Mouse (Mus musculus) bone marrow macrophage, adult 2 months (primary cell): ENCODE measurements around the gene Fndc7. TPM values are rescaled to one million over a fixed set of nuclear protein-coding genes. Genes with fewer than 3 reads are reported as not detected.

ENCODE experiments used
- H3K27ac ChIP-seq: 2 replicates; pipeline ENCODE4 v1.5.1; 2012; ENCODE audit warnings: low read depth, low read length; ENCODE audit not compliant: insufficient read depth
- H3K4me1 ChIP-seq: 2 replicates; pipeline ENCODE4 v1.6.1; 2012; ENCODE audit warnings: low read length; ENCODE audit not compliant: control insufficient read depth, insufficient read depth
- H3K4me3 ChIP-seq: 2 replicates; pipeline ENCODE4 v1.5.1; 2012; ENCODE audit warnings: mild to moderate bottlenecking, low read length, moderate library complexity; ENCODE audit not compliant: insufficient read depth
- CTCF ChIP-seq: IDR thresholded peaks from 2 replicates; pipeline ENCODE4 v1.5.1; 2012; ENCODE audit warnings: low read depth, mild to moderate bottlenecking, low read length, moderate library complexity
- POLR2A ChIP-seq: IDR thresholded peaks from 2 replicates; pipeline ENCODE4 v1.6.1; 2012; ENCODE audit warnings: mild to moderate bottlenecking, low read depth, low read length, borderline replicate concordance
- polyA plus RNA-seq: library from polyadenylated mRNA; stranded (reverse); fragments of >200 nt; gene quantifications from 2 replicates; pipeline ENCODE4 v1.2.4, GENCODE M21; 2012; ENCODE audit not compliant: missing spikeins, insufficient read depth, insufficient read length

Fndc7 gene
- polyA plus RNA-seq, 1 experiment: 0.51 TPM

GRCm38 (mm10) chr3:108857124-108857470 is 32.7 kb downstream of the Fndc7 start:
- Histone ChIP-seq H3K4me3 (no peak overlapping the region), H3K27ac (peak overlapping the region; percentile 94), H3K4me1 (peaks cover 82% of the 10 kb centered on the region)
- TF ChIP-seq POLR2A (no peak), CTCF (no peak)

GRCm38 (mm10) chr3:108856386-108857123 is 33.3 kb downstream of the Fndc7 start:
- TF ChIP-seq POLR2A (no peak), CTCF (no peak)
- Histone ChIP-seq H3K27ac (peak overlapping the region; percentile 94), H3K4me3 (no peak overlapping the region), H3K4me1 (peaks cover 82% of the 10 kb centered on the region)

- H3K27ac ChIP-seq: peak overlapping the region; percentile 94
- peaks cover 83% of the 10 kb centered on the region for H3K4me1 ChIP-seq
- 0 out of 2 replicates have a peak overlapping the region, but pooled peaks have one; percentile 0 for H3K4me3 ChIP-seq
- TF ChIP-seq POLR2A (no peak), CTCF (no peak)
Measured at GRCm38 (mm10) chr3:108855864-108856263, 33.9 kb downstream of the Fndc7 start.

- 0 out of 2 replicates have a peak overlapping the region, but pooled peaks have one; percentile 0 for H3K4me3 ChIP-seq
- H3K27ac ChIP-seq: peak overlapping the region; percentile 94
- TF ChIP-seq POLR2A (no peak), CTCF (no peak)
- H3K4me1 ChIP-seq: peaks cover 81% of the 10 kb centered on the region
Measured at GRCm38 (mm10) chr3:108855371-108855770, 34.4 kb downstream of the Fndc7 start.

- Histone ChIP-seq H3K27ac (peak overlapping the region; percentile 10), H3K4me3 (no peak overlapping the region), H3K4me1 (peaks cover 72% of the 10 kb centered on the region)
- no peak for TF ChIP-seq POLR2A
- no peak for TF ChIP-seq CTCF
Measured at GRCm38 (mm10) chr3:108853266-108853665, 36.5 kb downstream of the Fndc7 start.

GRCm38 (mm10) chr3:108851996-108852697 is 37.7 kb downstream of the Fndc7 start:
- H3K4me1 ChIP-seq: peaks cover 64% of the 10 kb centered on the region
- TF ChIP-seq CTCF: no peak
- TF ChIP-seq POLR2A: no peak
- no peak overlapping the region for H3K4me3 ChIP-seq
- H3K27ac ChIP-seq: peak overlapping the region; percentile 10

GRCm38 (mm10) chr3:108851554-108851953 is 38.3 kb downstream of the Fndc7 start:
- Histone ChIP-seq H3K4me3 (no peak overlapping the region), H3K4me1 (peaks cover 58% of the 10 kb centered on the region), H3K27ac (peak overlapping the region; percentile 93; the same call in 1 of the 2 replicates)
- TF ChIP-seq CTCF (no peak), POLR2A (no peak)

- no peak for TF ChIP-seq POLR2A
- no peak for TF ChIP-seq CTCF
- Histone ChIP-seq H3K4me3 (no peak overlapping the region), H3K4me1 (peaks cover 53% of the 10 kb centered on the region), H3K27ac (peak overlapping the region; percentile 93)
Measured at GRCm38 (mm10) chr3:108851075-108851474, 38.7 kb downstream of the Fndc7 start.

GRCm38 (mm10) chr3:108850506-108850905 is 39.3 kb downstream of the Fndc7 start:
- H3K4me3 ChIP-seq: no peak overlapping the region; the same call in 1 of the 2 replicates
- peaks cover 51% of the 10 kb centered on the region for H3K4me1 ChIP-seq
- TF ChIP-seq CTCF (no peak), POLR2A (no peak)
- H3K27ac ChIP-seq: peak overlapping the region; percentile 93

- Histone ChIP-seq H3K4me3 (no peak overlapping the region), H3K27ac (no peak overlapping the region), H3K4me1 (peaks cover 29% of the 10 kb centered on the region)
- TF ChIP-seq POLR2A (no peak), CTCF (no peak)
Measured at GRCm38 (mm10) chr3:108846616-108847015, 43.2 kb downstream of the Fndc7 start.
